Mouse (Mus musculus): ENCODE measurements around the gene Lrig3. TPM values are rescaled to one million over a fixed set of nuclear protein-coding genes. Genes with fewer than 3 reads are reported as not detected.

The Lrig3 gene
- polyA plus RNA-seq, 1 experiment = not detected

DNA sequence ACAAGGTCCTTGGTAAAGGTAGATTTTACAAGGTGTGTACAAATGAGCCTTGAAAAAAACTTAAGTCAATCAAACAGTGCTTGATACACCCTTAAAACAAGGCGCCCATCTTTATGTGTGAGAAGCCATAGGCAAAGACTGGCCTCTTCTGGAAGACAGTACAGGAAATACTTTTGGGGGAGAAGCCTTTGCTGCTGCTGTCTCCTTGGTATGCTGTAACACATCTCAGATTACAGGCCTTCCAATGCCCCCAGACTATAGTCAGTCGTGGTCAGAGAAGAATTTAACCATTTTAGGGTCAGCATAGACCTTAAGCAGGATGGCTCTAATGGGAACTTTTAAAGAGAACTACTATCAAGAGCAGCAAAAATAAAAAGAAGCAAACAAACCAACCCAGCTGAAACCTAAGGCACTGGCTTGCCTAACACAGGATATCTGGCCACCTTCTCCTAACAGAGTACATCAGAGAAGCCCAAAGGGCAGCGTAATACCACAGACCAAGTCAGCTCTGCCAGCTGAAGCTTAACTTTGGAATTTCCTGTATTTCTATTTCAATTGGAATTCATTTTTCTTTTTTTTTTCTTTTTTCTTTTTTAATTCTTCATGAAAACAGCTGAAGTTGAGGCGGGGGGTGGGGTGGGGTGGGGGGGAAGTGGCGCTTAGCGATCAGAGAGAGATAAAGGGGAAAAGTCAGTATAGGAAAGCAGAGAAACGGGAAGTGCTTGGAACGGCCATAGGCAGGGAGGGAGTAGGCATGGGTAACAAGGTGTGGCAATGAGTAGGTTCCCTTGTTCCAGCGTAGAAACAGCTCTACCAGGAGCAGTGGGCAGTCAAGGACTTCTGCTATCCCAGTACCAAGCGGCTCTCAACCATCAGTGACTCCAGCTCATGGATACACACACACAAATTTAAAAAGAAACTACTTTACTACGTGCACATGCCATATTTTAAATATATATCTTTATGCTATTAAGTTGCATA is 28.2 kb upstream of the Lrig3 start:
- Histone ChIP-seq H3K4me3 (replicated peaks) (no peak overlapping the region), H3K36me3 (ENCODE audit: control insufficient read depth) (no peaks in the 10 kb centered on the region), H3K9me3 (ENCODE audit: control insufficient read depth, low read length) (no peaks in the 10 kb centered on the region; the same call in 1 of the 2 replicates), H3K27me3 (ENCODE audit: control insufficient read depth) (no peaks in the 10 kb centered on the region), H3K4me1 (ENCODE audit: control insufficient read depth) (no peaks in the 10 kb centered on the region)
- no peak for TF ChIP-seq GATA1 (IDR thresholded peaks at IDR 0.05; ENCODE audit: low read length)

DNA sequence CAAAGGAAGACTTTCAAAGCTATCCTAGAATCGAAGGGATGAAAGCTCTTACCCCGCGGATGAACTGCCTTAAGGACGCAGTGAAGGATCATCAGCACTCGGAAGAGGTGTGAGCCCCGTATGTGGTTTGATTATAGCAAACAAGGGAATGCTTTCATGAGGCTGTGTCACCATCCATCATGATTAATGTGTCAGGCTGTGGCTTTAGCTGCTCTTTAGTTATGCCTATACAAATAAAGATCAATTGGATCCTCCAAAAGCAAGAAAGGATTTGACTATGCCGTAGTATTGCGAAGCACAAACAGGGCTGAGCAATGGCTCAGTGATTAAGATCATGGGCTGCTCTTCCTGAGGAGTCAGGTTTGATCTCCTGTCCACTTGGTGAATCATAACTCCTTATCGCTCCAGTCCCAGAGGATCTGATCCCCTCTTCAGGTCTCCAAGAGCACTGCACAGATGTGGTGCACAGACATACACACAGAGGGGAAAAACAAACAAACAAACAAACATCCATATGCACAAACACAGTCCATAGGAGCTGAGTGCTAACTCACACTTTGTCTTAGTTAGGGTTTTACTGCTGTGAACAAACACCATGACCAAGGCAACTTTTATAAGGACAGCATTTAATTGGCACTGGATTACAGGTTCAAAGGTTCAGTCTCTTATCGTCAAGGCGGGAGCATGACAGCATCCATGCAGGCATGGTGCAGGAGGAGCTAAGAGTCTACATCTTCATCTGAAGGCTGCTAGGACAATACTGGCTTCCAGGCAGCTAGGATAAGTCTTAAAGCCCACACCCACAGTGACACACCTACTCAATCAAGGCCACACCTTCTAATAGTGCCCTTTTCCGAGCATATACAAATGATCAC is 27.2 kb upstream of the Lrig3 start:
- Histone ChIP-seq H3K9me3 (ENCODE audit: control insufficient read depth, low read length) (no peaks in the 10 kb centered on the region), H3K36me3 (ENCODE audit: control insufficient read depth) (no peaks in the 10 kb centered on the region), H3K27me3 (ENCODE audit: control insufficient read depth) (no peaks in the 10 kb centered on the region), H3K4me1 (ENCODE audit: control insufficient read depth) (no peaks in the 10 kb centered on the region), H3K4me3 (replicated peaks) (no peak overlapping the region)
- no peak for TF ChIP-seq GATA1 (IDR thresholded peaks at IDR 0.05; ENCODE audit: low read length)
- no peak for TF ChIP-seq TAL1 (IDR thresholded peaks at IDR 0.05; ENCODE audit: low read length)

DNA sequence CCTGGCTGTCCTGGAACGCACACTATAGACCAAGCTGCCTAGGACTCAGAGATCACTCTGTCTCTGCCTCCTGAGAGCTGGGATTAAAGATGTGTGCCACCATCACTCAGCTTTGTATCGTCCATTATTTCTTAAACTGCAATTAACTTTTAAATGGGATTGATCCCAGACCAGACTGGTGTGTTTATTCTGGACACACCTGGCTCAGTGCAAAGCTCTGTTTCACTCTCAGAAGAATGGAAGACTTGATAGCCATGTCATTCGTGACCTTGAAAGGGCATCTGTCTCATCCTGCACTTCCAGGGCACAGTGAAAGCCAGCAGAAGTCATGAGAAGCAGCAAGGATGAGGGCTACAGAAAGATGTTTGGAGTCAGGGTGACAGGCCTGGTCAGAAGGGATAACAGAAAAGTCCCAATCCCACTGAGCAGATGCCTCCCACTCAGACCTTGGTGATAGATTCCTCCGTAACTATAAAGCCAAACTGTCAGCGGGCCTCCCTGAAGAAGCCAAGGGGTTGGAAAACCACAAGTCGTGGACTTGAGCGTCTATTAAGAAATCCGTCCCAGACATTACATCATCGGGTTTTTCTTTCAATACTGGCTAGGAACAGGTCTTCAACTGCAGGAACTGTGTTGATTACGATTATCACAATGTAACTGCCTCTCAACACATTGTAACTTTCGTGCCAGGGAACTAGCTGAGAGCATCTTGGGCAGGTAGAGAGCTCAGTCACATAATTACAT is 25.5 kb upstream of the Lrig3 start:
- no peaks in the 10 kb centered on the region for H3K36me3 ChIP-seq (ENCODE audit: control insufficient read depth)
- TF ChIP-seq TAL1 (IDR thresholded peaks at IDR 0.05; ENCODE audit: low read length) = no peak
- no peak for TF ChIP-seq GATA1 (IDR thresholded peaks at IDR 0.05; ENCODE audit: low read length)
- H3K4me3 ChIP-seq (replicated peaks) = no peak overlapping the region
- H3K4me1 ChIP-seq (ENCODE audit: control insufficient read depth) = no peaks in the 10 kb centered on the region
- peaks cover 3% of the 10 kb centered on the region; the same call in 1 of the 2 replicates for H3K9me3 ChIP-seq (ENCODE audit: control insufficient read depth, low read length)
- H3K27me3 ChIP-seq (ENCODE audit: control insufficient read depth) = no peaks in the 10 kb centered on the region

DNA sequence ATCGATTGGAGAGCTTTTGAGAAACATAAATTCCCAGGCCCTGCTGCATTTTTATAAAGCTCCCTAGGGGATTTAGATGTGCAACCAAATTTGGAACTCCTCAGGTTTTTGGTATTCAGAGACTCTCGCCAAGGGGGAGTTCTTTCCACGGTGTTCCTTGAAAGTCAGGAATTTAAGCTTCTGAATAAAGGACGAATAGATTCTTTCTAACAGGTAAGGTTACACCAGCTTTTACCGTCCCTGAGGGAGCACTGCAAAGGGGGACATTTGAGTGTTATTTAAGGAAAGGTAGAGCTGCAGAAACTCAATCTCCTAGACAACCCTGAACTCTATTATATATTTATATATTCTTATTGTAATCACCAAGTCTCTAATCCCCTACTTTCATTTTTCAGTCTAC is 22.9 kb upstream of the Lrig3 start:
- H3K9me3 ChIP-seq (ENCODE audit: control insufficient read depth, low read length) = peaks cover 5% of the 10 kb centered on the region; the same call in 1 of the 2 replicates

DNA sequence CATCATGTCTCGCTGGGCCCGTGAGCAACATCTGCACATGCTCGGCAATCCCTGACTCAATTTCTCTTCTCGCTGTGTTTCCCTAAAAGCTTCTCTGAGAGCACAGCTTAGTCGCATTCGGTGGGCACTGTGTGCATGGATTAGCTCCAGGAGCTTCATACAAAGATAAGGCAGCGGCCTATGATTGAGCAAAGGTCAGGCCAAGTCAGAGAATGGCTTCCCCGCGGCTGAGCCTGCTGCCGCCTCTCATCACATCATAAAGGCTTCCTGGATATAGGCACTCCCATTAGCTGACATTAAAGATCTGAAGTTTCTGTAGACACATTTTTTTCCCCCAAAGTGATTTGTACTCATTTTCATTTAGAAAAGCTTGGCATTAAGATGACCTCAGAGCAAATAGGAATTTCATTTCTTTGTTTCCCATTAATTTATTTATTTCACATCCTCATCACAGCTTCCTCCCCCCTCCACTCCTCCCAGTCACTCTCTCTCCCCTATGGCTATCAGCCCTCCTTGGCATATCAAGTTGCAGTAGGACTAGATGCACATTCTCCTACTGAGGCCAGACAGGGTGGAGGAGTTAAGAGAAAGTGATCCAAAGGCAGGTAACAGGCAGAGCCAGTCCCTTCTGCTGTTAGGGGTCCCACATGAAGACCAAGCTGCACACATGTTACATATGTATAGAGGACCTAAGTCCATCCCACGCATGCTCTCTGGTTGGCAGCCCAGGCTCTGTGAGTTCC is 21.0 kb upstream of the Lrig3 start:
- no peaks in the 10 kb centered on the region for H3K27me3 ChIP-seq (ENCODE audit: control insufficient read depth)
- no peaks in the 10 kb centered on the region for H3K36me3 ChIP-seq (ENCODE audit: control insufficient read depth)
- no peaks in the 10 kb centered on the region for H3K4me1 ChIP-seq (ENCODE audit: control insufficient read depth)
- peaks cover 13% of the 10 kb centered on the region; the same call in 1 of the 2 replicates for H3K9me3 ChIP-seq (ENCODE audit: control insufficient read depth, low read length)
- TF ChIP-seq GATA1 (IDR thresholded peaks at IDR 0.05; ENCODE audit: low read length) (no peak), TAL1 (IDR thresholded peaks at IDR 0.05; ENCODE audit: low read length) (no peak)
- H3K4me3 ChIP-seq (replicated peaks) = no peak overlapping the region

More for the DNA sequence above, 22.9 kb upstream of the Lrig3 start:
- Histone ChIP-seq H3K4me3 (replicated peaks) (no peak overlapping the region), H3K27me3 (ENCODE audit: control insufficient read depth) (no peaks in the 10 kb centered on the region), H3K36me3 (ENCODE audit: control insufficient read depth) (no peaks in the 10 kb centered on the region), H3K4me1 (ENCODE audit: control insufficient read depth) (no peaks in the 10 kb centered on the region)
- TF ChIP-seq TAL1 (IDR thresholded peaks at IDR 0.05; ENCODE audit: low read length) (no peak), GATA1 (IDR thresholded peaks at IDR 0.05; ENCODE audit: low read length) (no peak)

DNA sequence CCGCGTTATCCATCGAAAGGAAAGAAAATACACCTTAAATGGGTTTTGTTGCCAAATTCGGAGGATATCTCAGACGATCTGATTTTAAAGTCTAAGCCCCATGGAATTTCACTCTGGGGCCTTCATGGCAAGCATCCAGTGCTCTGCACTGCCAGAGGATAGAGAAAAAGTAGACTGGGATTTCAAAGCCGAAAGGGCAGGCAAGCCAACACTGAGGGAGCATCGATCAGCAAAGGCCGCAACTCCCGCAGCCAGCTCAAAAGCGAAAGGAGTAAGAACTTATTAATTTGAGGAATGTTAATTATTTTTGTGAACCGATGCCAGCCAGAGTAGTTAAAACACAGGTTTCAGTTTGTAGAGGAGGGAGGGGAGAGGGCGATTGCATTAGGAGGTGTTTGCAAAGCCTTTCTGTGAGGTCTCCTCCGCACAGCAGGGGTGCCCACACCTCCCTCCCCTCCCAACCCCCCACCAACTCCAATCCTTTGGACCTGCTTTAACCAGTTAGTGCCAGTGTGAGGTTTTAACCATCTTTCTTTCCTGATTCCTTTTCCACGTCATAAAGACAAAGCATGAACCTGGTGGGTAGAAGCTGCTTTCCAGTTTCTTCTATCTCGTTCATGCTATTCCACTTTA is 17.0 kb upstream of the Lrig3 start:
- no peak for TF ChIP-seq TAL1 (IDR thresholded peaks at IDR 0.05; ENCODE audit: low read length)
- no peak for TF ChIP-seq GATA1 (IDR thresholded peaks at IDR 0.05; ENCODE audit: low read length)
- Histone ChIP-seq H3K36me3 (ENCODE audit: control insufficient read depth) (no peaks in the 10 kb centered on the region), H3K4me1 (ENCODE audit: control insufficient read depth) (no peaks in the 10 kb centered on the region), H3K9me3 (ENCODE audit: control insufficient read depth, low read length) (peaks cover 16% of the 10 kb centered on the region; the same call in 1 of the 2 replicates), H3K27me3 (ENCODE audit: control insufficient read depth) (no peaks in the 10 kb centered on the region), H3K4me3 (replicated peaks) (no peak overlapping the region)

DNA sequence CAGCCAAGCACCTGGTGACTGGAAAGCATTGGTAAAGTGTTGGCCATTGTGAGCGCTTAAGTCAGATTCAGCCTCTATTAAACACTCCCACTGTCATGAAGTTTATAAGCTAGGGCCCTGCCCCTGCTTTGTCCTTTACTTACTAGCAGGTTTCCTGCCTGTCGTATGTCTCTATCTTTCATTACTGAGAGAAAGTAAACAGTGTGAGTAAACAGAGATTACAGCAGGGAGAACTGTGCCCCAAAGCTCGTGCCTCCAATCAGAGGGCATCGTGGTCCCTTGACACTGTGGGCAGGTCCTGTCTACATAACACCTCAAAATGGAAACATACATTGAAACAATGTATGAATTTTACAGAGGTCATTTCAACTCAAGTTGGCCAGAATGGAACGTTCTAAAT is 14.3 kb upstream of the Lrig3 start:
- no peaks in the 10 kb centered on the region for H3K36me3 ChIP-seq (ENCODE audit: control insufficient read depth)
- H3K4me3 ChIP-seq (replicated peaks) = no peak overlapping the region
- no peaks in the 10 kb centered on the region for H3K4me1 ChIP-seq (ENCODE audit: control insufficient read depth)
- peaks cover 17% of the 10 kb centered on the region for H3K9me3 ChIP-seq (ENCODE audit: control insufficient read depth, low read length)
- no peaks in the 10 kb centered on the region for H3K27me3 ChIP-seq (ENCODE audit: control insufficient read depth)
- TF ChIP-seq GATA1 (IDR thresholded peaks at IDR 0.05; ENCODE audit: low read length) (no peak), TAL1 (IDR thresholded peaks at IDR 0.05; ENCODE audit: low read length) (no peak)

DNA sequence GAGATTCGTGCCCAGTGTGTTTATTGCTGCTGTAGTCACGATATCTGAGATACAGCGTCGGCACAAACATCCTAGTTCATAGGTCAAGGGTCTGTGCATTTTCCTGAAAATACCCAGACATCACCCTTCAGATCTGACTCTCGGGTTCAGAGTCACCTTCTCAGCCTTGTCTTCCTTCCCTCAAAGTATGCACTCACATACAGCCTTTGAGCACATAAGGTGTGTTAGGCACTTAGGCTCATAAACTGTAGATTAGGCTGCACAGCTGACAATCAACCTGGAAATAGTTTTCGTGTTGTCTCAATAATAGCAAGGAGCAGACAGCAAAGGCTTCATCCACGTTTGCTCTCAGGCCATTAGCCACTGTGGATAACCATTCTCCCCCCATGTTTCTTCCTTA is 11.6 kb upstream of the Lrig3 start:
- Histone ChIP-seq H3K4me3 (replicated peaks) (no peak overlapping the region), H3K27me3 (ENCODE audit: control insufficient read depth) (no peaks in the 10 kb centered on the region), H3K36me3 (ENCODE audit: control insufficient read depth) (no peaks in the 10 kb centered on the region), H3K9me3 (ENCODE audit: control insufficient read depth, low read length) (peaks cover 22% of the 10 kb centered on the region), H3K4me1 (ENCODE audit: control insufficient read depth) (no peaks in the 10 kb centered on the region)
- TF ChIP-seq GATA1 (IDR thresholded peaks at IDR 0.05; ENCODE audit: low read length) = no peak
- no peak for TF ChIP-seq TAL1 (IDR thresholded peaks at IDR 0.05; ENCODE audit: low read length)
